Mouse (Mus musculus) cerebellum, adult 2 months (tissue): ENCODE measurements around the gene Scarb2. TPM values are rescaled to one million over a fixed set of nuclear protein-coding genes. Genes with fewer than 3 reads are reported as not detected.

ENCODE experiments used
- DNase-seq, 2 experiments: peaks; one replicate each; pipeline ENCODE4 v3.0.0; 2021
- H3K27ac ChIP-seq: fragments of 200-500 bp; 2 replicates; pipeline ENCODE4 v1.5.1; 2012; ENCODE audit warnings: low read length, control low read depth, inconsistent platforms; ENCODE audit not compliant: insufficient read depth
- H3K27me3 ChIP-seq: fragments of 200-500 bp; 2 replicates; pipeline ENCODE4 v1.6.1; 2012; ENCODE audit warnings: inconsistent platforms, mild to moderate bottlenecking, low read length, moderate library complexity; ENCODE audit not compliant: control insufficient read depth, insufficient read depth
- H3K4me1 ChIP-seq: fragments of 200-500 bp; 2 replicates; pipeline ENCODE4 v1.6.1; 2011; ENCODE audit warnings: low read length; ENCODE audit not compliant: control insufficient read depth, insufficient read depth
- H3K4me3 ChIP-seq: fragments of 200-500 bp; replicated peaks from 2 replicates; pipeline ENCODE3; 2011; ENCODE audit warnings: mild to moderate bottlenecking, low read depth, low read length, control low read depth; ENCODE audit not compliant: insufficient read depth
- CTCF ChIP-seq: fragments of 200-500 bp; IDR thresholded peaks from 2 replicates; pipeline ENCODE4 v1.5.1; 2011; ENCODE audit warnings: low read depth, mild to moderate bottlenecking, control low read depth, low read length, moderate library complexity, borderline replicate concordance; ENCODE audit not compliant: insufficient read depth
- POLR2A ChIP-seq: fragments of 200-500 bp; IDR thresholded peaks from 2 replicates; pipeline ENCODE4 v1.6.1; 2011; ENCODE audit warnings: low read length, control low read depth, borderline replicate concordance; ENCODE audit not compliant: insufficient read depth
- WGBS: fragments of 180-500 bp; shearing (Covaris S2); methylation state at CpG from one replicate; pipeline ENCODE4 v1.1.7; 2018; 5-methylcytosine and 5-hydroxymethylcytosine counted together
- polyA plus RNA-seq: library from polyadenylated mRNA; depleted of rRNA; stranded (reverse); fragments of >200 nt; gene quantifications from 2 replicates; pipeline ENCODE4 v1.2.3, GENCODE M21; 2012

Gene Scarb2
- polyA plus RNA-seq, 1 experiment = 72.1 TPM

DNA sequence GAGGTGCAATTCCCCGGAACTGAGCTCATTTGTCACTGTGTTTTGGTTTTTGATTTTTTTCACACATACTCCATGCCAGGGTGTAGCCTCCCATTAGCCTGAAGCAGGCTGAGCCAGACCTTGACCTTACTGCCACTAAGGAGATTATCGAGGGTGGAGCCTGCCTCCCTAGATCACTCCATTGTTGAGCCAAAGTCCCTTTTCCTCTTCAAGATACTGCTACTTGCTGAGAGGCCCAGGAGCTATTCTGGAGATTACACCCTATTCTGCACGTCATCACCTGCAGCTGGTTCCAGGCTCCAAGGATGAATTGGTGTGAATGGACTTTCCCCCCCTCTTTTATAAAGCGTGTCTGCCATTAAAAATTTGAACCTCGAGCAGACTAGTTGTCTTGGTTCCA is 5.4 kb upstream of the Scarb2 start:
- H3K27ac ChIP-seq = no peak overlapping the region
- TF ChIP-seq POLR2A = no peak
- TF ChIP-seq CTCF = no peak
- no peaks in the 10 kb centered on the region for H3K4me1 ChIP-seq
- no peak for DNase-seq
- no peak overlapping the region for H3K4me3 ChIP-seq
- H3K27me3 ChIP-seq = no peaks in the 10 kb centered on the region
- 91% methylated on average over 5 of the region's 5 CpGs for WGBS

DNA sequence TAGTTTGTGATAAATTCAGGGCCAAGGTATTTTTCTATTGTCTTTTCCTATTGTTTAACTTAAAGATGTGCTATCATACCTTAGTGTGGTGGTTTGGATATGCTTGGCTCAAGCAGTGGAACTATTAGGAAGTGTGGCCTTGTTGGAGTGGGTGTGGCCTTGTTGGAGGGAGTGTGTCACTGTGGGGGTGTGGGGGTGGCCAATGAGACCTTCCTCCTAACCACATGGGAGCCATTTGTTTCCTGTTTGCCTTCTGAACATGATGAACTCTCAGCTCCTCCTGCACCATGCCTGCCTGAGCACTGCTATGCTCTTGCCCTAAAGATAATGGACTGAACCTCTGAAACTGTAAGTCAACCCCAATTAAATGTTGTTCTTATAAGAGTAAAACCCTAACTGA is 4.6 kb upstream of the Scarb2 start:
- no peak for TF ChIP-seq POLR2A
- TF ChIP-seq CTCF = no peak
- no peaks in the 10 kb centered on the region for H3K27me3 ChIP-seq
- DNase-seq = no peak
- no peak overlapping the region for H3K27ac ChIP-seq
- no peak overlapping the region for H3K4me3 ChIP-seq
- peaks cover under 1% of the 10 kb centered on the region; the same call in 1 of the 2 replicates for H3K4me1 ChIP-seq

DNA sequence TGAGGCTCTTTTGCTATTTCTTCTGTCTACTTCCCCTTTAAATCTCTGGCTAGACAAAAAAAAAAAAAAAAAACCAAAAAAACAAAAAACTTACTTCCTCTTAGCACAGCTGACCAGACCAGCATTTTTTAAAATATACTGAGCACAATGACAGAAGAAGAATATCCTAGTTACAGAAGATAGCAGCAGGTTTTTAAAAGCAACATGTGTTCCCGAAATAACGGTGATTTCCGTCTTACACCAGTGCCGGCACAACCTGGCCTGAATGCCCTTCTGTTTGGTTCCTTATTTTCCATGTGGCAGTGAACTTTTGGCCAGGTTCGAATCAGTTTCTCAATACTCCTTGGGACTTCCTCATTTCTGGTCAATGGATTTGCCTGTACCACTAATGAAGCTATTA is 2.2 kb upstream of the Scarb2 start:
- Histone ChIP-seq H3K27ac (no peak overlapping the region), H3K4me1 (peaks cover 4% of the 10 kb centered on the region; the same call in 1 of the 2 replicates), H3K27me3 (no peaks in the 10 kb centered on the region), H3K4me3 (no peak overlapping the region)
- no peak for TF ChIP-seq POLR2A
- no peak for TF ChIP-seq CTCF
- no peak for DNase-seq
- WGBS = 91% methylated on average over 5 of the region's 5 CpGs

DNA sequence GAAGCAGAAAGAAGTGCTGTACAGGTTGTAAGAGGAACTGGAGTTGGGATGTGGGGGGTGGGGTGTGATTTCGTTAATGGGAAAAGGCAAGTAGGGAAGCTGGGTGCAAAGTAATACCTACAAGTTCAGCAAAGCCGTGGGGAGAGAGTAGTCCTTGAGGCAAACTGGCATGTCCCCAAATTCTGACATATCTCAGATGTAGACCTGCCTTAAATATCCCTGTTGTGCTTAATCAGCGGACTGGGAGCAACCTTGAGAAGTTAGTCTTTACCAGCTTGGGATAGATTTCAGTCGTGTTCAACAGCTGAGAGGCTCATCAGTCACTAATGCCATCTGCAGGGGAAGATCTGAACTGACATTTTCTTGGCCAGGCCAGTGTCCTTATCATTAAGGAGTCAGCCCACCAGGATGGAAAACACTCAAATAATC is 318 bp downstream of the Scarb2 start:
- Histone ChIP-seq H3K4me1 (peaks cover 10% of the 10 kb centered on the region; the same call in 1 of the 2 replicates), H3K27ac (no peak overlapping the region), H3K4me3 (peak overlapping the region; percentile 65), H3K27me3 (no peaks in the 10 kb centered on the region)
- 20% methylated on average over 4 of the region's 4 CpGs for WGBS
- peak; percentile 39; the same call in 1 of the 2 replicates for TF ChIP-seq CTCF
- no peak for TF ChIP-seq POLR2A
- peak; percentile 41 to 53 for DNase-seq

DNA sequence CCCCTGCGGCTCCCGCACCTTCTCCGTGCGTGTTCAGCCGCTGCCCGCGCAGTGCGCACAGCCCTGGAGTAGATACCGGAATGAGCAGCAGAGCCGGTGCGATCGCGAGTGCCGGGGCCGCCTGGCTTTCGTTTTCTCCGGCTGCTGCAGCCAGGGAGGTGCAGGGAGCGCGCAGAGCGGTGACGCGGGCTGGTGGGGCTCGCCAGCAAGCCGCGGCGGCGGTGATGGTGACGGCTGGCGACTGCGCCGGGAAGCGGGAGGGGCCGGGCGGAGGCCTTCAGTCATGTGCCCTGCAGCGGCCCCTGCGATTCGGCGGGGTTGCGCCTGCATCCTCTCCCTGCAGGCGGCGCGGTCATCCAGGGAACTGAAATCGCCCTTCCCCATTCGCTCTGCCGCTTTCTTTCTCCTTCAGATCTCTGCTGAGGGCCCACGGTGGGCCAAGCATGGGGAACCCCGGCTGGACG is 1.2 kb downstream of the Scarb2 start:
- peak; percentile 56; the same call in 1 of the 2 replicates for TF ChIP-seq CTCF
- peak; percentile 69 for TF ChIP-seq POLR2A
- peak overlapping the region; percentile 92 for H3K27ac ChIP-seq
- peak overlapping the region; percentile 66 for H3K4me3 ChIP-seq
- H3K4me1 ChIP-seq = peaks cover 10% of the 10 kb centered on the region; the same call in 1 of the 2 replicates
- H3K27me3 ChIP-seq = no peaks in the 10 kb centered on the region
- WGBS = under 1% methylated on average over 48 of the region's 48 CpGs
- DNase-seq = peak; percentile 97

DNA sequence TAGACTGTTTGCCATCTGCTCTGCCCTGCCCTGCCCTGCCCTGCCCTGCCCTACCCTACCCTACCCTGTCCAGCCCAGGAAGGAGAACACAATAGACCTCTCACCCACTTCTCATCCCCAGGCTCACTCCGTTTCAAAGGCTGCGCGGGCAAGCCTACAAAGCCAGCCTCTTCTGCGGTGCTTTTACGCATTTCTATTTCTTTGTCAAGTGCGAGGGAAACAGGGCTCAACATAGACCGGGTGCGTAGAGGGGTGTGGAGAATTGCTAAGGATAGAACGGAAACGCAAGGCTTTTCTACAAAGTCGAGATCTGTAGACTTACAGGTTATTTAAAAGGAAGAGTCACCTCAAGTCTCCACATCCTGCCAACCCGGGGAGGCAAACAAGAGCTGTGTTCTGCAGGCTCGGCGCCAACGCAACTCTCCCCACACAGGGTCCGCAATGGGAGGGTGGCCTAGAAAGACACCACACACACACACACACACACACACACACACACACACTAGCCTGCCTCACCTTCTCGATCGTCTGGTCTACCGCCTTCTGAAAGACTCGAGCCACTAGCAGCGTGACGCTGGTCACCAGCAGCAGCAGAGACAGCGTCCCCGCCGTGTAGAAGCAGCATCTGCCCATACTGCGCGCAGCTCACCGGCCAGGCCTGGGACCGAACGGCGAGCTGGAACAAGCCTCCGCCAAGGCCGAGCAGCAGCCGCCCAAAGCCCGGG is 1.8 kb downstream of the Scarb2 start:
- DNase-seq = peak in 1 of 2 experiments; percentile 69
- Histone ChIP-seq H3K4me3 (peak overlapping the region; percentile 66), H3K27me3 (no peaks in the 10 kb centered on the region), H3K27ac (peak overlapping the region; percentile 92), H3K4me1 (peaks cover 13% of the 10 kb centered on the region)
- TF ChIP-seq POLR2A (no peak), CTCF (no peak)
- WGBS = under 1% methylated on average over 35 of the region's 35 CpGs

DNA sequence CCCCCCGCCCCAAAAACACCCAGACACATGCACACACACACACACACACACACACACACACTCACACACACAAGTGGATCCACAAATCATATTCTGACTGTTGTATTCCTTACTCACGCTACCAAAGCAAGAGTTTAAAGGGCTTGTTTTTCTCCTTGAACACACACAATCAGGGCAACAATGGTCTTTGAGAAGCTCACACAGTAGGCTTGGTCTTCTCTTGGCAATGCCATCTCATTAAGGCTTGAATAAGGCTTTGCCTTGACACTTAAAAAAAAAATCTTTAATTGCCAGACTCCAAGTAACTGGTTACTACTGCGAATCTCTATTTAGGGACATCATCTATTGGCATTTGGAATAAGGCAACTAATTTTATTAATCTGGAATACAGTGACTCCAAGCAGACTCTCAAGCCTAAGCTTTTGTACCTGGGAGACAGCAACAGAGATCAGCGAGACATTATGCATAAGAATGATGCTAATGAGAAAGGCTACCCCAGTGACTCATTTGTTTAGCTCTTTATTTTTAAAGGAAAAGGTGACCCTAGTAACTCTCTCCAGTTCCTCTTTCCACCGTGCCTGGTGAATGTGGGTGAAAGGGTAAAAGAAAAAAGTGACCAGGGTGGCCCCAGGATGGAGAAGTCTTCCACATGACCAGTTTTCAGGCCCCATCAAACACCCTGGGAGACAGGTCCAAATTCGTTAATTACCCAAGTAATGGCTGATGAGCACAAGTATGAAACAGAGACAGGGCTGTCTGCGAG is 2.6 kb downstream of the Scarb2 start:
- peak overlapping the region; percentile 66 for H3K4me3 ChIP-seq
- peaks cover 19% of the 10 kb centered on the region for H3K4me1 ChIP-seq
- WGBS = 28% methylated on average over 7 of the region's 7 CpGs
- TF ChIP-seq CTCF (no peak), POLR2A (no peak)
- peak overlapping the region; percentile 92; the same call in 1 of the 2 replicates for H3K27ac ChIP-seq
- H3K27me3 ChIP-seq = no peaks in the 10 kb centered on the region
- DNase-seq = no peak
